Mouse (Mus musculus) heart, adult 2 months (tissue): ENCODE data around the gene Gm3285.

ENCODE experiments used
- CTCF ChIP-seq: fragments of 200-600 bp; IDR thresholded peaks from 2 replicates; pipeline ENCODE4 v1.8.1; 2022; ENCODE audit warnings: antibody characterized with exemption, mild to moderate bottlenecking, moderate library complexity
- EP300 ChIP-seq: fragments of 200-500 bp; IDR thresholded peaks from 2 replicates; pipeline ENCODE4 v1.6.1; 2011; ENCODE audit warnings: low read depth, low read length, control low read depth; ENCODE audit not compliant: insufficient read depth
- POLR2A ChIP-seq: fragments of 200-500 bp; IDR thresholded peaks from 2 replicates; pipeline ENCODE4 v1.6.1; 2011; ENCODE audit warnings: mild to moderate bottlenecking, low read depth, low read length, control low read depth; ENCODE audit not compliant: insufficient read depth

- peak; percentile 73 for TF ChIP-seq CTCF
- no peak for TF ChIP-seq POLR2A
- TF ChIP-seq EP300 = no peak
These were observed 17.2 kb downstream of the Gm3285 start for GRCm38 (mm10) chr10:77878985-77879384.
